Mouse (Mus musculus) yolk sac, embryonic 10.5 days (tissue): ENCODE measurements around the gene Esyt1.
"Not testable (repeated sequence)": the region's sequence is repeated elsewhere in the genome, so short reads cannot be mapped to it uniquely, and the experiment has no call there.

Source experiments
- DNase-seq: peaks from one replicate; pipeline ENCODE4 v3.0.0-alpha.2; 2017; ENCODE audit warnings: low spot score

The Esyt1 gene

GRCm38 (mm10) chr10:128538340-128538870 is 12.7 kb upstream of the Esyt1 start:
- DNase-seq, result no peak

- peak; percentile 89 for DNase-seq
Observed at GRCm38 (mm10) chr10:128536266-128536940, 10.7 kb upstream of the Esyt1 start.

GRCm38 (mm10) chr10:128535624-128536265 is 10.1 kb upstream of the Esyt1 start:
- DNase-seq, result no peak

GRCm38 (mm10) chr10:128535206-128535605 is 9.5 kb upstream of the Esyt1 start:
- no peak for DNase-seq

- no peak for DNase-seq
Observed at GRCm38 (mm10) chr10:128526366-128527356, 990 bp upstream of the Esyt1 start.

- peak; percentile 62 for DNase-seq
Observed at GRCm38 (mm10) chr10:128524732-128525662, 674 bp downstream of the Esyt1 start.

GRCm38 (mm10) chr10:128524111-128524731 is 1.4 kb downstream of the Esyt1 start:
- no peak for DNase-seq

- DNase-seq, result no peak
Observed at GRCm38 (mm10) chr10:128522351-128522750, 3.3 kb downstream of the Esyt1 start.

- DNase-seq, result no peak
Observed at GRCm38 (mm10) chr10:128520591-128520990, 5.1 kb downstream of the Esyt1 start.

- DNase-seq, result no peak
Observed at GRCm38 (mm10) chr10:128518833-128519232, 6.8 kb downstream of the Esyt1 start.

GRCm38 (mm10) chr10:128516677-128517076 is 9.0 kb downstream of the Esyt1 start:
- no peak for DNase-seq

GRCm38 (mm10) chr10:128516029-128516428 is 9.6 kb downstream of the Esyt1 start:
- DNase-seq, result peak; percentile 38

GRCm38 (mm10) chr10:128515044-128515443 is 10.6 kb downstream of the Esyt1 start:
- DNase-seq, result no peak

- DNase-seq, result no peak
Observed at GRCm38 (mm10) chr10:128511761-128512160, 13.9 kb downstream of the Esyt1 start.

- no peak for DNase-seq
Observed at GRCm38 (mm10) chr10:128511189-128511588, 14.5 kb downstream of the Esyt1 start.

- no peak for DNase-seq
Observed at GRCm38 (mm10) chr10:128510301-128510700, 15.4 kb downstream of the Esyt1 start.

- DNase-seq, result no peak
Observed at GRCm38 (mm10) chr10:128509831-128510230, 15.8 kb downstream of the Esyt1 start.

- DNase-seq, result no peak
Observed at GRCm38 (mm10) chr10:128509203-128509602, 16.5 kb downstream of the Esyt1 start.

- DNase-seq, result no peak
Observed at GRCm38 (mm10) chr10:128508260-128508659, 17.4 kb downstream of the Esyt1 start.

- DNase-seq, result no peak
Observed at GRCm38 (mm10) chr10:128505974-128506373, 19.7 kb downstream of the Esyt1 start.

- DNase-seq, result not testable (repeated sequence)
Observed at GRCm38 (mm10) chr10:128505371-128505667, 20.4 kb downstream of the Esyt1 start.
